Mouse (Mus musculus) urinary bladder, adult 2 months (tissue): ENCODE results near the gene Acadl. TPM values are rescaled to one million over a fixed set of nuclear protein-coding genes. Genes with fewer than 3 reads are reported as not detected.

Experiments used
- DNase-seq: peaks from one replicate; pipeline ENCODE4 v3.0.0; 2022; ENCODE audit warnings: low spot score
- polyA plus RNA-seq: library from polyadenylated mRNA; depleted of rRNA; stranded (reverse); fragments of >200 nt; gene quantifications from 2 replicates; pipeline ENCODE4 v1.2.3, GENCODE M21; 2012

Acadl gene
- polyA plus RNA-seq, 1 experiment = 102 TPM

DNA sequence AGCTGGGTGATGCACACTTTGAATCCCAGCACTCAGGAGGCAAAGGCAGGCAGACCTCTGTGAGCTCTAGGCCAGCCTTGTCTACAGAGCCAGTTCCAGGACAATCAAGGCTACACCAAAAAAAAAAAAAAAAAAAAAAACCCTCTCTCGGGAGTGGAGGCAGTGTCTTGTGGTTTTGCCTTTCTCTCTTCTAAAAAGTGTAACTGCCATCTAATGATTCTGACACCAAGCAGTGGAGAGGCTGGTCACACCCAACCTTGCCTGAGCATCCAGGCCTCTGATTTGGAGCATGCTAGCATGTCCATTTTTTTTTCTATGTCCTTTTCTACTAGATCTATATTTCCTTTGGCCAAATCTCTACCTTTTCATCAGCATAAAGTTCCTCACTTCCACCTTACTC lies 23.9 kb downstream of the Acadl start:
- DNase-seq = no peak

DNA sequence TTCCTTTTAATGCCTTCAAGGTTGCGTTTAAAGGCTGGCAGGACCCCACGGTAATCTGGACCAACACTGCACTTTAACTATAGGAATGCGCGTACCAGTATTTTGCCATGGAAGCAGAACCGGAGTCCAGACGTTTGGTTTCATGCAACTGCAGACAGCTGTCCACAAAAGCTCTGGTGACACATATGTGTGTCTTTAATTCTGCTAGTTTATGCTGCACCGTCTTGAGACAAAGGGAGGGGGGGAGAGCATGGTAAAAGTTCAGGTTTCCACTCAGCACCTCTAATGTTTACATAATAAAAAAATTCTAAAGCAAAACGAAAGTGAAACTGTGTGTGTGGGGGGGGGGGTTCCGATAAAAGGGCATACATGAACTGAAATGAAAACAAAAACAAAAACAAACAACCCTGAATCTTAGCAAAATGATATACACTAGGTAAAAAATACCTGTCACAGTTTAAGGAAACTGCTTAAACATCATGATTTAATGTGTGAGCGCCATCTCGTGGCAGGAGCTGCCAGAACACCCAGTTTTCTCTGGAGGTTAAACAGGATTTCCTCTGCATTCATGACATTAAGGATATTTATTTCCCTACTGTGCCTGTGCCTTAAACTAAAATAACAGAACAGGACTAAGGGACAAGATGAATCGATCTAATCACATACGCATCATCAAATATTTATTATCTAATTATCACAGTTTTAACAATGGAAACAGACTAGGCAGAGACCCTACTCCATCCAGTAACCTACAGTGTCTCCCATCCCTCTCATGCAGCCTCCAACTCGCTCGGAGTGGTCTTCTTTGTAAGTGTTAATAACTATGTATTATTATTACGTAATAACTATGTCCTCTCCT lies 24.7 kb downstream of the Acadl start:
- DNase-seq = no peak

DNA sequence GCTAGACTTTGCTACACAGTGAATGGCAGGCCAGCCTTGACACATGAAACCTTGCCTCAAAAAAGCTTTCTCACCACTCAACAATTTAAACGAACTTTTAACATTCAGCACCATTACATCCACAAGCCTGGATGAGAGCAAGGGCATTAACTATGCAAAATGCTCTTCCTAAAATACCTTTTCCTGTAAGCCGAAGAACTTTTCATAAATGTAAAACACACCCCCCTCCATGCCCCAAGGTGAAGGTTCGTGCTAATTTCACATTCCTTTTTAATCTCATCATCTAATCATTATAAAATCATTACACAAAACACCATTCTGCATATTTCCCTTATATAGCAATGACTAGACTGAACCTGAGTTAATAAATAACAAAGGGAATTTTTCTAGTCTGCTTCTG lies 25.9 kb downstream of the Acadl start:
- DNase-seq = no peak

DNA sequence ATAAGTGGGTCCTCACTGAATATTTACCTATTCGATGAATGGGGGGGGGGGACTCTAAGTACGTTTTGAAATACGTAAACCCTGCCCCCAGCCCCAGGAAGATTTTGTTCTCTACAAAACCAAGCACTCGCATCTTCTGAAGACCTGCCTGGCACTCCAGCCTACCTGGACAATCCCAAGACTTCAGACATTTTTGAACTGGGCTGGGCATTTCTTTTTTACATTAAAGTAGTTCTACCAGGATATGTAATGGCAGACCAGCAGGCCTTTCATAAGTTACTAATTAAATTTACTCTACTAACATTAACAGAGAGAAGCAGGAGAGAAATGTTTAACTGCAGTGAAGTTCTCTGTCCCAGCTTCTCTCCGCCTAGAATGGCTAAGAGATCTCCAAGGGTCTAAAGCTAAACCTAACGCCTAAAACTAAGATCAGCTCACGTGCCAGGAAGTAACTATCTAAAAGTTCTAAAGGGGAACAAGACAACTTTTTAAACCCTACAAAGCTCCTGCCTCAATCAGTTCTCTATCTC lies 30.4 kb downstream of the Acadl start:
- DNase-seq = no peak

DNA sequence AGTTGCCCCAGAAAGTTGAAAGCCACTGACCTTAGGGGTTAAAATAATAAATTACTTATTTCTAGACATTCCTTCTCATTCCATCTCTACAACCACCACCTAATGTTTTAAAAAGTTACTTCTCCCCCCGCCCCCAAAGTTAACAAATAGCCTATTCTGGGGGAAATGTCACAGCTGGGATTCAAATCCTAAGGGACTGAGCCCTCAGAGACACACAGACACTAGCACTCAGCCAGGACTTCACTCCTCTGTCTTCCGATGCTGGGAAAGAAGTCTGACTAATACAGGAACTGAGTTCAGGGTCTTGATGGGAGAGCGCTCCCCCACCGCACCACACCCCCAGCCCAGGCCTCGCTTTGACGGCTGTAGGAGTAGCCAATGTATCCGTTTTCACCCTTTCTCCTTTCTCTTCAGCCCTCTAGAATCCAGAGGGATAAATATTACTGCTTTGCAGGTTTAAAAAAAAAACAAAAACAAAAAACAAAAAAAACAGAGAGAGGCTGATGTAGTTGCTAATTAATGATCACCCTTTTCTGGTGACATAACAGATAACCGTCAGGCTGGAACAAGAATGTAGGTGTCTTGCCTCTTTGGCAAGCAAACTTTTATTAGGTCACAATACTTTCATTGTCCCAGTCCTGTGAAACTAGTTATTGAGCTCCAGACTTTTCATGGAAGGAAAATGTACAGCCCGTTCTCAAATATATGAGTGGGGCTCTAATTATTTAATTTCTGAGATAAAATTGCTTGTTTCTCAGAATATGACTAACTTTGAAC lies 31.1 kb downstream of the Acadl start:
- no peak for DNase-seq

DNA sequence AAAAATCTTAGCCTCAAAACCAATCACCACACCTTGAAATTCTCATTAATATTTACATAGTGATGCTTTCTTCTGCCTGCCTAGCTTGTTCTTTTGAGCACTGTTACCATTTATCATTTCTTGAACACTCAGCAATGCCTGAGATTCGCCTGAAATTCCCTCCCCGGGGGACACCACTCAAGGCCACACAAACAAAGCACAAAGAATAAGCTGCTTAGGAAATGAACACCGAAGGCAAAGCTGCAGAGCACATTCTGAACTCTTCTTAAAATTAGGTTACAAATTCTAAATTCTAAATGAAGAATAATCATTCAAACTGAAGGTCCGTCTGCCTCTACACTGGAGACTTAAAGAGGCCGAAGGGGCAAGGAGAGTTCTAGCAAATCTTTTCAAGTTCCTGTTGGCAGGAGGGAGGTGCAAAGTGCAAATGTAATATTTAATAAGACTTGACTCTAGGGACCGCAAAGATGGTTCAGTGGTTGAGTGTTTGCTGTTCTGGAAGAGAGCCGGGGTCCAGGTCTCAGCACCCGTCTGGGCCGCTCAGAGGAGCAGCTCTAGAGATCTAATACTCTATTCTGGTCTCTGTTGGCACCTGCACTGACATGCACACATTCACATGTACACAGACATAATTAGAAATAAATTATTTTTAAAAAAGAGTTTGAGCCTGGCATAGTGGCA lies 33.5 kb downstream of the Acadl start:
- no peak for DNase-seq

DNA sequence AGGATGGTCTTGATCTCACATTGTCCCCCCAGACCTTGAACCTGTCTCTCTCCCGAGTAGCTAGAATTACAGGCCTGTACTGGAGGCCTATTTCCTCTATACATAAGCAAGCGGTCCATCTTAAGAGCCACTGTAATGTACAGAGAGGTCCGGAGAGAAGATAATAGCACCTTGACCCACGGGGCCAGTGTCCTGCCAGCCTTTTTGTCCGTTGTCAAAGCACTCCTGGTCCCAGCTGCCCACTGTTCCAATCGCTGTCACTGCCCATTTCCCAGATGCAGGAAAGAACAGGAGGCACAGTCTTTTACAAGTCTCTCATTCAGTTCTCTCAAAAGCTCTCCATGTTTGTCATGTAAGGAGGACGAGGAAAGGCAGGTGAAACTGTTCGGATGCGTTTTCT lies 41.1 kb downstream of the Acadl start:
- DNase-seq = no peak

DNA sequence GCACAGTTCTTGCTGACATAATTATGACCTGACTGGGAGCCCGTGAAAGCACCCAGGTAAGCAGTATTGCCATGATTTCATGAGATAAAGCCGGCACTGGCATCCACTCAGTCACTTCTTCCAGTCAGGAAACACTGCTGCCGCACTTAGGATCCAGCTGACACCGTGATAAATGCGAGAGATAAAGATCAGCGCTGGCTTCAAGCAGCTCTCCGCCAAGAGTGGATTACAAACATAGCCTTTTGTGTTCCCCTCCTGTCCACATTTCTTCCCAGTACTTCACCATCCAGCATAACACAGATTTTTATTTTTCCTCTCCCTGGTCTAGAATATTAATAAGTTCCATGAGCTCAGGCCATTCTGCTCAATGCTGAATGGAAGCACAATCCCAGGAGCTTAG lies 42.8 kb downstream of the Acadl start:
- no peak for DNase-seq

DNA sequence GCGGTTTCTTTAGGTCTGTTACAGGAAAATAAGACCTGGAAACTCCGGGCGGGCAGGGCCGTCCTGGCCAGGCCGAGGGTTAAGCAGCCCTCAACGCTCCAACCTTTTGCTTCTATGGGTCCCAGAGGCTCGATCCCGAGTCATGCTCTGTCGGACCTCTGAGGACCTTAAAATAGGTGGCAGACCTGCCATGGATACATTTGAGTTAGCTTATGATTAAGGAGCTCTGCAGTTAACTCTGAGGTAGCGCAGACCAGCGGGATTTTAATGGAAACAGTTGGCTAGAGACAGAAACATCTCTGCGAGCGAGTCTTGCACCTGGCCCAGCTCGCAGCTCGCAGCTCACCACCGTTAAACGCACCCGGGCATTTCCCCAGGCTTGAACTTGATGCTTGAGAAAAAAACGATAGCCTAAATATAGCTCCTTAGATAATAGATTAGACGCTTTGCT lies 45.2 kb downstream of the Acadl start:
- no peak for DNase-seq

DNA sequence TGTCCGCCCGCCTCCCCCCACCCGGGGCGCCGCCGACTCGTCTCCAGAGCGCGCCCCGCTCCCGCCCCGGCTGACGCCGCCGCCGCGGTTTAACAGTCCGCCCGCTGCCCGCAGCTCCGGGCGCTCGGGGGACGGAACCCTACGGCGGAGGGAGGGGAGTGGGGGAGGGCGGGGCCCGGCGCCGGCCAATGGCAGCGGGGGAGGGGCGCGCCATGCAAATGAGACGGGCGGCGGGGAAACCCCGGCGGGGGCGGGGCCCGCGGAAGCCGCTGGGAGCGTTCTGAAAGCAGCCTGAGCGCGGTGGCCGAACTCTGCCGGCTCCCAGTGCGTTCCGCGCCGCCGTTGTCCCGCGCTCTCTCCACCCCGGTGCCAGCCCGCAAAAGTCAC lies 45.6 kb downstream of the Acadl start, which contains the start of gene Kansl1l:
TSS of gene Kansl1l (minus strand) at position 110 of the 387 bp plus-strand sequence.
- DNase-seq = peak; percentile 93

DNA sequence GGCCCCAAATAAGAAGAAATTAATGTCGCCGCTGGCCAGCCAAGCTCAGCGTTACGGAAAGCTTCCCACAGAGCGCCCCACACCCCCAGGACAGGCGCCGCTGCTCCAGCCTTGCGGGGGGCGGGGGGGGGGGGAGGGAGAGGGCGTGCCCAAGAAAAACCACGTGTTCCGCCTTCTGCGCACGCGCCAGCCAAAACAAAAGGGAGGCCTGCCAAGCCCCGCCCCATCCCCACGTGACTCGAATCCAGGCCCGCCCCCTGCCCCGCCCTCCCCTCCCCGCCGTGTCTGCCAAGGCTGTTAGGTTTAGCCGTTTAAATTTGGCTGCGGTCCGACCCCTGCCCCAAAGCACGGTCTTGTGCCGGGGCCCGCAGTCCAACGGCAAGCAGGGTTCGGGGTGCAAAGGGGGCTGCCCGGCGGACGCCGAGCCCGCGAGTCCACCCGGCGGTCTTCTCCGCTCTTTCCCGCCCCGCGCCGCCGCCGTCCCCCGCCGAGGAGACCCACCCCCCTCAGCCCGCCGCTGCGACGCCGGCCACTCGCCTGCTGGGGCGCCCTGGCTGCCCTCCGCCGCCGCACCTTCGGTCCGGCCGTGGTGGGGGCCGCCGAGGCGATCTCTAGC lies 46.1 kb downstream of the Acadl start:
- DNase-seq = peak; percentile 97

DNA sequence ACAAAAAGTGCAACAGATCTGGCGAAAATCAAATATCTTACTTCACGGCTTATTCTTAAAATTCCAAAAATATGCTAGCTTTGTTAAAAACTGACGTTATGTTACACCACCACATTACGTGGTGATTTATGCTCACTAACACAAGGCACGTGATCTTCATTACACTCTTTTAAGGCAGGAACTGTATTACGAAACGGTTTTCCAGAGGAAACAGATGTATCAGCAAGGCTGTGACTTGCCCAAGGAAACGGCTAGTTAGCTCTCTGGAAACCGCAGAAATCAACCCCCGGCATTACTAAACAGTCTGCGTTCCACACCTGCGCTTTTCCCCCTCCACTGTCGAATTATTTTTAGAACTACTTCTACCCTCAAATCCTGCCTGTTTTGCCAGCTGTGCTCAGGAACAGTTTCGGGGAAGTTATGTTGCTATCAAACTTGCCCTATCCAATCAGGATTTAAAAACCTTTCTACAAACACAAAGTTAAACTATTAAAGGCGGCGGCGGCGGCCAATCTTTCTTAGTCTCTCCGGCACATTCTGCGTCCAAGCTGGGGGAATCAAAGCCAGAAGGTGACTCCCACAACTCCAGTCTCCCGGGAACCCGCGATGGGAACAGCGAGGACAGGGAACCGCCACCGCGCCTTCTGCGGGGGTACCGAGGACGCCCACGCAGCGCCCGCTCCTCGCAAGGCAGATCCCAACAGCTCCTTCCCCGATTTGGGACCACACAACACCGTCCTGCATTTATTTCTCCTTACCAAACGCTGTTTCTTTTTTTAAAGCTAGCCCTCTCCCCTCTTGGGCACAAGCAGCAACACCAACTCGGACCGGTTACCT lies 46.9 kb downstream of the Acadl start:
- DNase-seq = peak; percentile 50

DNA sequence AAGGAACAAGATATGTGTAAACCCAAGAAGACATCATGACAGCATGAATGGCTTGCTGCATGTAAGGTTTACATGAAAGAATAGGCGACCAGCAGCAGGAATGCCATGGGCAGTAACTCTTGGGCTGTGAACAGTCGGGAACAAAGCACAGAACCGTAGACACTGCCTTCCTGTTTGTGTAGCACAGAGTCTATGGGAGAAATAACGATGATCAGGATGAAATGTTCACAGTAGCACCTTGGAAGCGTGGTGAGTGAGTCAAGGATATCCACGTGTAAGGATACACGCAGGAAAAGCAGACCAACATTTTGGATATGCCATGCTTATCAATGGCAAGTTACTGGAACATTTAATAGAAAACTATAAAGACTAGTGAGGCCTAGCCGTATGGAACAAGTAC lies 48.3 kb downstream of the Acadl start:
- DNase-seq = no peak

DNA sequence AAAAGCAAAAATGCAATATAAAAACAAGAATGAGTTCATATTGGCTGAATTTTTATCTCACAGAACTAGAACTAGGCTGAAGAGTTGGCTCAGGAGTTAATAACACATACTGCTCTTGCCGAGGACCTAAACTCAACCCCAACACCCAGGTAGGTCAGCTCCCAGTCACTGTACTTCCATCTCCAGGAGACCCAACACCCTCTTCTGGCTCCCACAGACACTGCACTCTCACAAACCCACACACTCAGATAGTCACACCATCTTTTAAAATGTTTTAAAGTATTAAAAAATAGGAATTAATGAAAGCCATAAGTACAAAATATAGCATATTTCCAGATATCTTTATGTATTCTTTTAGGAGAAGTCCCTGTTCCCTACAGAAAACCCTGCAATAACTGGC lies 49.9 kb downstream of the Acadl start:
- no peak for DNase-seq

DNA sequence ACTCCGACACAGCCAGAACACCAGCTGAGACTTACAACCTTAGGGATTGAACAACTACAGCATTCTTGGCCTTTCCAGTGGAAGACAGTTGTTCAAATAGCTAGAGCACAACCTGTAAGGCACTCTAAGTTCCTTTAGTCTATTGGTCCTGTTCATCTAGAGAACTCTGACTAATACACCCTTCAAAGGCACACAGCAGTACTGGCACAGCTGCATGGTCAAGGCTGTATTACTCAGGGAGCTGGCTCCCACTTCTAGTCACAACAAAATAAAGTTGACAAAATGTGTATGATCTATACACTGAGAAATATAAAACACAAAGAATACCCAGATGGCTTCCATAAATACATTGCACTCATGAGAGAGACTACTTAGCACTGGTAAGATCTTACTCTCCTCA lies 56.3 kb downstream of the Acadl start:
- no peak for DNase-seq

DNA sequence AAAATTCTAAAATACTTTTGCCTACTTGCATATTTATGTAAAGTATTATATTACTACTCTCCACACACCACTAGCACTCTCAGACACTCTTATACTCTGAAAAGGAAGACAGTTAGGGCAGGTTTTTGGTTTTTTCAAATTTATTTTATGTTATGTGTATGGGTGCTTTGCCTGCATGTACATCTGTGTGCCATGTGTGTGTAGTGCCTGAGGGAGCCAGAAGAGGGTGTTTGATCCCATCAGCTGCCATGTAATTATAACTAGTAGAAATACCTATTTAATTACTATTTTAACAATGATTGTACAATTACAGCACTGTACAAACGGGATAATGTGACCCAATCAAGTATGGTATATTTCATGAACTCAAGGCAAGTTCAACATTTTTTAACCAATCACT lies 57.7 kb downstream of the Acadl start:
- DNase-seq = no peak

DNA sequence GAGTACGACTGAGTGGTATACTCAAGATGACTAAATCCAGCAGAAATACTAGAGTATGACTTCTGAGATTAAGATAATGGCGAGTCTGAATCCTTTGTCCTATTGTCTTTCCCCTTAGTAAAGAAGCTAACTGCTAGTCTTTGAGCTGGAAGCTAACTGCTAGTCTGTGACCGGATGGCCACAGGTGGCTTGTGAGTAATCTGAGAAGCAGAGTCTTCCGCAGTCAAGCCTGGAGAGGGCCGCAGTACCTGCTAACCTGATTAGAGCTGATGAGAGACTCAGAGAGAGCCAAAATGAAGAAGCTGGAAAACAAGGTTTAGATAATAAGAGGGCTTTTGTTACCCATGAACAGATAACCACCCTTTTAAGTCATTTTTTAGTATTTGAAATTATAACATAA lies 58.4 kb downstream of the Acadl start:
- no peak for DNase-seq

DNA sequence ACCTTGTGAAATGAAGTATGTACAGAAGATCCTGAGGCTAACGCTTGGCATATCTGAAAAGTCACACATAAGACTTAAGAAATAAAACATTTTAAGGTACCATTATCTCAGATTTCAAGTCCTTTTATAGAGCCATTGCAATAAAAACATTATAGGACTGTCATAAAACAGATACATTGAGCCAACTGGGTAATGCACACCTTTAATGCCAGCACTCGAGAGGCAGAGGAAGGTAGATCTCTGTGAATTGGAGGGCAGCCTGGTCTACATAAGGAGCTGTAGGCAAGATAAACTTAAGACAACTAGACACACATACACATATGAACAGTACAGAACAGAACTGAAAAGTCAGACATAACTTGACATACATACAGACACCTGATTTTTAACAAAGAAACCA lies 65.1 kb downstream of the Acadl start:
- DNase-seq = no peak

DNA sequence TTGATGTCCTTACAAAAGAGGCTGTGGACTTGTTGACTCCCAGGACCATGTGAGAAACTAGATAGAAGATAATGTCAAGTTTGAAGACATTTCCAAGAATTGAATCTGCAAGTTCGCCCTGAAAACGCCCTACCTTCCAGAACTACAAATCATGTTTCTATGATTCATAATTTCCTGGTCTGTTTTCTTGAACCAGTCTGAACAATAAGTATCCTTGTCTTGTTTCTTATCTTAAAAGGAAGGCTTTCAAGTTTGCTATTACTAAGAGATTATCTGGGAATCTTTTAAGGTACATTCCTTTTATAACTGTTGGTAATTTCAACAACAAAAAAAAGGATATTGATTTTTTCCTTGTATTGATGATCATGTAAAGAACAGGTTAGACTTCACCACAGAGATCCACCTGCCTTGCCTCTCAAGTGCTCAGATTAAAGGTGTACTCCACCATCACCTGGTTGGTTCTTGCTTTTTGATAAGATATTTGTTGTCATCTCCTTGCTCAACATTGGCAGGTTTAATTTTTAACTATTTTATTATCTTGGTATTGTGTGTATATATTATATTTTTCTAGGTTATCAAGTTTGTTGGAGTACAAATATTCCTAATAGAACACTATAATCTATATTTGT lies 70.1 kb downstream of the Acadl start:
- DNase-seq = no peak

DNA sequence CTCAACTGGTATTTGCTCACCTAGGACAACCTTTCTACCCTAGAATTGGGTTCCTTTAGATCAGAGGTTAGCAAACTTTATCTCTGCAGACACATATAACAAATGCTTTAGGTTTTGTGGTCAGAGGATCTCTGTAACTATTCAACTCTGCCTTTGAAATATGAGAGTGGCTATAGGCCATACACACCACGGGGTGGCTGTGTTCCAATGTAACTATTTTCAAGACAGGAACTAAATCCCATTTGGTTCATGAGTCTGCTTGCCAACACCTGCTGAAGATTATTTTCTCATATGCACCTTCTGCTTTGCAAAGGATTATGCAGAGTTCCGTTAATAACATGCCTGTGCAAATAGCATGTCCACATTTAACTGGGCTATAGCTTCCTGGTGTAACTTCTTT lies 80.8 kb downstream of the Acadl start:
- no peak for DNase-seq
